Mouse (Mus musculus): Measurements from ENCODE around the gene Dhx29.
A peak's percentile ranks its signal among the peaks of the same experiment; 100 is the strongest.
"Not testable (repeated sequence)": the region's sequence is repeated elsewhere in the genome, so short reads cannot be mapped to it uniquely, and the experiment has no call there.

Dhx29 gene

DNA sequence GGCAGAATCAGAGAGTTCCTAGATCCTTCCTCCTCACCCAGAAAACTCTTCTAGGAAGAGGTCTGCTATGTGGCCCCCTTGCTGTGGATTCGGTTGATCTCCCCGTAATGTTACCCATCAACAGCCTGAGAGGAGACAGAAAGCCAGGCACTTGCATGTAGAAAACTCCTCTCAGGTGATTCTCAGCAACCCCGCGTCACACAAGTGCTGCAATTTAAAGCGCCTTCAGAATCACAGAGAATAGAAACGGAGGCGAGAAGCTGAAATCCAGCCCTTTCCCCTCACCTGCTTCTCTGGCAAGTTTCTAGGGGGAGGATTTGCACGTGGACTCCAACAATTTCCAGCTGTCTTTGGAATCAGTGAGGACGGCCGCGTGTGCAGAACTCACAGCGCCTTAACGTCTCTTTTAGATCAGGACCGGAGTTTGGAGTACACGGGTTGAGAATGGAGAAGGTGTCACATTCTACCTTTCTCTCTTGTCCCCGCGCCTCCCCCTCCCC is 59.2 kb downstream of the Dhx29 start:
- no peak for DNase-seq (ENCODE audit: low spot score in 2 of 2)

DNA sequence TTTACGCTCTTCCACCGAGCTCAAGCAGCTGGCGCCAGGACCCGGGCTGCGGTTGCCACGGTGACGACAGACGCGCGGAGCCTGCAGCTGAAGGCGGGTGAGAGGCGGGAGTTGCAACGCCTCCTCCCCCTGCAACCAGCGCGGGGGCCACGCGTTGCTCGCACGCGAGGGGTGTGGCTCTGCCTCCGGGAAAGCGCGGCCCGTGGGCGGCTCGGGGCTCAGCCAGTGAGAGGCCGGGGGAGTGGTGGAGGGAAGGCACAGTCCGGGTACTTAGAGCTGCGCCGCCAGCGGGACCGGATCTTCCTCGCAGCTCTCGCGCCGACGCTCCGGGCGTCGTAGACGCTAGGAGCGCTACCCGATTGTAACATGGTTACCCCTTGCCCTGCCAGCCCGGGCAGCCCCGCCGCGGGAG is 60.3 kb downstream of the Dhx29 start, which contains the start of gene Ccno:
Gene Ccno (plus strand): TSS at position 271 of the 412 bp plus-strand sequence.
- peak; percentile 80 to 86 for DNase-seq (ENCODE audit: low spot score in 2 of 2)

DNA sequence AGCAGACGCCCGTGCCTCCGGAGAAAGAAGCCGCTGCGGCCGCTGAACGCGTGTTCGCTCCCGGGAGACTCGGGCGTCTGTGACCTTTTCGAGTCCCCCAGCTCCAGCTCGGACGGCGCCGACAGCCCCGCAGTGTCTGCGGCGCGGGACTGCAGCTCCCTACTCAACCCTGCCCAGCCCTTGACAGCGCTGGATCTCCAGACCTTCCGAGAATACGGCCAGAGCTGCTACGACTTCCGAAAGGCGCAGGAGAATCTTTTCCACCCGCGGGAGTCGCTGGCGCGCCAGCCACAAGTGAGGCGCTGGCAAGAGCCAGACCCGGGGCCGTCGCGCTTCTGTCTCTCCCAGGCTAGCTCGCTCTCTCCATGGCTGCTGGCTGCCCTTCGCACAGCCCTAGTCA is 60.7 kb downstream of the Dhx29 start:
- DNase-seq (ENCODE audit: low spot score in 2 of 2) = no peak

DNA sequence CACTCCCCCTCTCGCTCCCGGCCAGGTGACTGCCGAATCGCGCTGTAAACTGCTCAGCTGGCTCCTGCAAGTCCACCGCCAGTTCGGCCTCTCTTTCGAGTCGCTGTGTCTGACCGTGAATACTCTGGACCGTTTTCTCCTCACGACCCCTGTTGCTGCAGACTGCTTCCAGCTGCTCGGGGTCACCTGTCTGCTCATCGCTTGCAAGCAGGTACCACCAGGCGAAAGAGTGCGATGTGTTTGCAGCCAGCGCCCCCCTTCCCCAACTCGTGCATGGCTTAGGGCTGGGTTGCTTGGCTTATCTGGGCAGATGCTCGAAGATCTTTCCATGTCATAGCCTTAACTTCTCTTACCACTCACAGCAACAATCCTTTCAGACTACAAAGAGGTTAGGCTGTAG is 61.6 kb downstream of the Dhx29 start:
- DNase-seq (ENCODE audit: low spot score in 2 of 2) = no peak

DNA sequence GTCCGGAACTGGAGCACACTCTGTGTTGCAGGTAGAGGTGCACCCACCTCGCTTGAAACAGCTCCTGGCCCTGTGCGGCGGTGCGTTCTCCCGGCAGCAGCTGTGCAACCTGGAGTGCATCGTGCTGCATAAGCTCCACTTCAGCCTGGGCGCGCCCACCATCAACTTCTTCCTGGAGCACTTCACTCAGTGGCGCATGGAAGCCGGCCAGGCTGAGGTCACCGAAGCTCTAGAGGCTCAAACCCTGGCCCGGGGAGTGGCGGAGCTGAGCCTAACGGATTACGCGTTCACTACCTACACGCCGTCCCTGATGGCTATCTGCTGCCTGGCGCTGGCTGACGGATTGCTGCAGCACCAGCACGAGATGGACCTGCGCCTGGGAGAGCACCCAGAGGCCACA is 62.3 kb downstream of the Dhx29 start:
- no peak for DNase-seq (ENCODE audit: low spot score in 2 of 2)

DNA sequence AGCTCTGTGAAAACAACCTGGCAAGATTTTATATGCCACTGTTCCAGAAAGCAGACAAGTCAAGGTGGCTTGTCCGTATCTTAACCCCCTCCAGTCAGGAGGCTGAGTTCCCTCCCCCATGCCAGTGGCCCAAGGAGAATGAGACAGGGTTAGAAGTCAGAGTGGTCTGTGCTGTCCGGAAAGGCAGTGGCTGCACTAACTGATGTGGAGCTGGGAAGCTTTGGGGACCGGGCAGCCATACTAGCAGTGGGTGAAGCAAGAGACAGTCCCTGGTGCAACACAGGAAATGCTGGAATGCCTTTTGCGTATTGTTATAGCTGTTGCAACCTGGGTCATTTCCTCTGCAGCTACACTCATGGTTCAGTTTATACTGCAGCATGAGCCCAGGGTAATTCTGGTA is 63.1 kb downstream of the Dhx29 start:
- DNase-seq (ENCODE audit: low spot score in 2 of 2) = no peak

DNA sequence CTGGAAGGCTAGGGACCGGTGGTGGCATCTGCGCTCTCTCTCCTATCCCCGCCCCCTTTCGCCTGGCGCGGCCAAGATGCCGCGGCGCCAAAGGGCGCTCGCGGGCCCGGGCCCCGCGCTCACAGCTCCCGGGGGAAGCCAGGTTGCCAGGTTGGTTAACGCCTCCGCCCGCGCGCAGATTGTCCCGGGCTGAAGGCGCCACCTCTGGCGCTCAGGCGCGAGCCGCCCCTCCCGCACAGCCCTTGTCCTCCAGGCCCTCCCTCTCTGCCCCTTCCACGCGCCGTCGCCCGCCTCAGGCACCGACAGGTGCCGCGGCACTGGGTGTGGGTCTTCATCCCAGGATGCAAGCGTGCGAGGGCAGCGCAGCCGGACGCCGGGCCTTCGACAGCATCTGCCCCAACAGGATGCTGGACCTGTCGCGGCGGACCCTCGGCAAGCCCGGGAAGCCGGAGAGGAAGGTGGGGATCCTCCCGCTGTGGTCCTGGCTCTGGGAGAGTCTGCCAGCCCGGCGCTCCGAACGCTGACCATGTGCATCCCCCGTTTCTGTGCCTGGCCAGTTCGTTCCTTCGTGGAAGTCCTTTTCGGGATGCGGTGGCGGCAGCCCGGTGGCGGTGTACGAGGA is 66.4 kb downstream of the Dhx29 start, which contains the start of gene Mcidas:
Gene Mcidas (plus strand): TSS at position 315 of the 622 bp plus-strand sequence.
- DNase-seq (ENCODE audit: low spot score in 2 of 2) = peak in 1 of 2 experiments; percentile 27

DNA sequence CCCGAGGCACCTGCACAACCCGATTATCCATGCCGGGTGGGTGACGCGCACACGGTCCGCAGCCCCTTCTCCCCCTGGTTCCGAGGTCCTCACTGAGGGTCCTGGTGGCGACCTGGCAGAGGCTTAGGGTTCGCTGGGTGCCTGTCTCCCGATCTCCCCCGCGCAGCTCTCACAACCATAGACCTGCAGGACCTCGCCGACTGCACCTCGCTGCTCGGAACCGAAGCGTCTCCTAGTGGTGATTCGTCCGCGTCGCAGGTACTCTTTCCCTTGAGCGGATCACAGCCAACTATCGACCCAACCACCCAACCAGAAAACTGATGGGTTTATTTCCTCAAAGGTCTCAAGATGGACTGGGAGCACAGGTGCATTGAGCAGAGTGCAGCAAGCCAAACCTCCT is 66.9 kb downstream of the Dhx29 start:
- DNase-seq (ENCODE audit: low spot score in 2 of 2) = peak in 1 of 2 experiments; percentile 67

DNA sequence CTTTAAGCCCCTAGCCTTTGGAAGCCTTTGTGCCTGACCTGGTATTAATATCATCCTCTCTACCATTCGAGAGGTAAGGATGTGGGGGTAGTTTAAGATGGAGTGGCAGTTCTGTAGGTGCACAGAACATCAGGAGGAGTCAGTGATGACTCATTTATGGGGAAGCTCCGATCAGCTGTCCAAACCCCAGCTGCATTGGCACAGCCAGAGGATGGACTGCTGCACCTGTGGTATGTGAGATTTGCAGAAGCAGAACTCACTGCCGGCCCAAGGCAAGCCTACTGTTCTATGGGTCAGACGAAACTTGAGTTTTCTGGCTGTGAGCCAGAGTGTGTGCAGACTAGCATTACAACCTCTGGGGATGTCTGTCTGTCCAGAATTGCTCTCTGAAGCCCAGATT is 69.2 kb downstream of the Dhx29 start:
- DNase-seq (ENCODE audit: low spot score in 2 of 2) = no peak

DNA sequence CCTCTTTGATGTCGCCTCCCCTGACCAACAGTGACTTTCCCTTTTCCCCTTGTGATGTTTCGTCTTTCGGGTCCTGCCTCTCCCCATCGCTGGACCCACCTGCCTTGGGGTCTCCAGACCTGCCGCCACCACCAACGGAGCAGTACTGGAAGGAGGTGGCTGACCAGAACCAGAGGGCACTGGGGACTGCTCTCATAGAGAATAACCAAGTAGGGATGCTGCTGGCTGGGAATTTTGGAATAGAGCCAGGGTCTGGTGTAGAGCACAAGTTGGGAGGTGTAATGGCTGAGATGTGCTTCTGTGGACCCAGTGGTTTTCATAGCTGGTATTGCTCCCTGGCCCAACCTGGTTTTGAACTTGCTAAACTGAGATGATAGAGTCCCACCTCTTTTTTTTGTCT is 70.1 kb downstream of the Dhx29 start:
- DNase-seq (ENCODE audit: low spot score in 2 of 2) = no peak

DNA sequence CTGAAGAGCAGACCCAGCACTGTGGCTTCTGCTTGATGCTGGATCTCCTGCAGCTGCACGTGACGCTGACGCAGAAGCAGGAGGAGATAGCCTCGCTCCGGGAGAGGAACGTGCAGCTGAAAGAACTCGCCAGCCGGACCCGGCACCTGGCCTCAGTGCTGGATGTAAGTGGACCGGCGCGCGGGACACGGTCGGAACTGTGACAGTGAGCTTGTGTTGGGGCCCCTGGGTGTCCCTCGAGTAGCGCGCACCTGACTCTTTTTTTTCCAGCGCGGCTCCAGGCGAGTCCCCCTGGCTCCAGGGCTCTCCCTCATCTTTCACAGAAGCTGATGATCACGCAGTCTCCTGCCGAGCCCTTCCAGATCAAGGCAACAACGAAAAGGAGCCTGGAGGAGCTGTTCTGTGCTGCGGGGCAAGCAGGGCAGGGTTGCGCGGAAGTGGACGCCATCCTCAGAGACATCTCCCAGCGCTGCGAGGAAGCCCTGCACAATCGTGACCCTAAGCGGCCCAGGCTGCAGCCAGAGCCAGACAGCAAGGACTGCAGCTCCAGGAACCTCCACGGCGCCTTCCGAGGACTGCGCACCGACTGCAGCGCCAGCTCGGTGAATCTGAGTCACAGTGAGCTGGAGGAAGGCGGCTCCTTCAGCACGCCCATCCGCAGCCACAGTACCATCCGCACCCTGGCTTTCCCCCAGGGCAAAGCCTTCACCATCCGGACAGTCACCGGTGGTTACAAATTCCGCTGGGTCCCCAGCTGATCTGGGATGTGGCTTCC is 71.4 kb downstream of the Dhx29 start:
- DNase-seq (ENCODE audit: low spot score in 2 of 2) = no peak

DNA sequence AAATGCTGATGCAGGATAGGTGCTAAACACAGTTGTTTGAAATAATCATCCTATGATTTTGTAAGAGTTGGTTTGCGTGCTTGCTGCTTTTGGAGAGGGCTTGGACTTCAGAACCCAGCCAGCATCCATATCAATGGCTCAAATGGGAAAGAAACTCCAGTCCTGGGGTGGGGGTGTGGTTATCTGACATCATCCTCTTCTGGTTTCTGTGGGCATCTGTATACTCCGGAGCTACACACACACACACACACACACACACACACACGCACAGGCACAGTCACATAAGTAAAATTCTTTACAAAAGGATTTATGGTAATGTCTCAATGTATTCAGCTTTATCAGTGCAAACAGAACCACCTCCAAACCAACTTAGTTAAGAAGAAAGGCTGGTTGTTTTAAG is 72.8 kb downstream of the Dhx29 start:
- no peak for DNase-seq (ENCODE audit: low spot score in 2 of 2)

DNA sequence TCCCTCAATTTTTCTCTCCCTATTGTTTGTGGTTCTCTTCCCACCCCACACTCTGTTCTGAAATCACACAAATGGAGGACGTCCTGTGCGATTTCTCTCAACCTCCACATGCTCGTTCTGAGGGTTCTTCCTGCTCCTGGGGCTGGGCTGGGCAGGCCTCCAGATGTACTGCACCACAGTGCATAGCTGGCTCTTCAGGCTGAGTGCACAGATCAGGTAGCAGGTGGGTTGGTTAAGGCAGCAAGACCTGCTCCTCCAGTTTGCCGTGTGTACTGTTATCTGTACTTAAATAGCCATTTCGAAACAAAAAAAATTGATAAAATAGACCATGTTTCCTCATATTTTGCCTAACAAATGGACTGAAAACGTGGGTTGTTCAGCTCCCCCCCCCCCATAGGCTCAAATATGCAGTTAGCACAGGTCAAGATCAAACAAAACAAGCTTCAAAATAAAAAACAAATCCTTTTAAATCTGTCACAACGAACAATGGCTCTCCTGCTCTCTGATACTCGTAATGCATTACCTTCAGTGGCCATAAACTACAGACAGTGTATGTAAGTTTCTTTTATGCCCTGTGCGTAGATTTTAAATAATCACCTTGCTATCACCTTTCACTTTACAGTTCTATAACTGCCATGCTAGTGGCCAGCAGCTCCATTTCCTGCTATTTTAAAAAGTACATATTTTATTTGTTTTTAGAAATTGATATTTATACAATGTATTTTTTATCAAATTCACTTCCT is 73.5 kb downstream of the Dhx29 start:
- no peak for DNase-seq (ENCODE audit: low spot score in 2 of 2)

DNA sequence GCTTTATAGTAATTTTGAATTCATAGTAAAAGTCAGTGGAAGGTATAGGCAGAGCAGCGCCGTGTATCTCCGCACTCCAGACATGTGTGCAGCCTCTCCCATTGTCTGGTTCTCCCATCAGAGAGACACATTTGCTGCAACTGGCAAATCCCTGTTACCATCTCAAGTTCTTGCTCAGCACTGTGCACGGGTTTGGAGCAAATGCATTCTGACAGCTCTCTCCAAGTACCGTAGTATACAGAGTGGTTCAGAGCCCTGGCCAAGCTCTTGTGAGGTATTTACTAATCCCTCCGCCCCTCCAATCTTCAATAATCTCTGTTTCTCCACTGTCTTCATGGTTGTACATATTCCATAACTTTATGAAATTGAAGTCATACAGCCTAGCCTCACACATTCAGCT is 85.4 kb downstream of the Dhx29 start:
- no peak for DNase-seq (ENCODE audit: low spot score in 2 of 2)

DNA sequence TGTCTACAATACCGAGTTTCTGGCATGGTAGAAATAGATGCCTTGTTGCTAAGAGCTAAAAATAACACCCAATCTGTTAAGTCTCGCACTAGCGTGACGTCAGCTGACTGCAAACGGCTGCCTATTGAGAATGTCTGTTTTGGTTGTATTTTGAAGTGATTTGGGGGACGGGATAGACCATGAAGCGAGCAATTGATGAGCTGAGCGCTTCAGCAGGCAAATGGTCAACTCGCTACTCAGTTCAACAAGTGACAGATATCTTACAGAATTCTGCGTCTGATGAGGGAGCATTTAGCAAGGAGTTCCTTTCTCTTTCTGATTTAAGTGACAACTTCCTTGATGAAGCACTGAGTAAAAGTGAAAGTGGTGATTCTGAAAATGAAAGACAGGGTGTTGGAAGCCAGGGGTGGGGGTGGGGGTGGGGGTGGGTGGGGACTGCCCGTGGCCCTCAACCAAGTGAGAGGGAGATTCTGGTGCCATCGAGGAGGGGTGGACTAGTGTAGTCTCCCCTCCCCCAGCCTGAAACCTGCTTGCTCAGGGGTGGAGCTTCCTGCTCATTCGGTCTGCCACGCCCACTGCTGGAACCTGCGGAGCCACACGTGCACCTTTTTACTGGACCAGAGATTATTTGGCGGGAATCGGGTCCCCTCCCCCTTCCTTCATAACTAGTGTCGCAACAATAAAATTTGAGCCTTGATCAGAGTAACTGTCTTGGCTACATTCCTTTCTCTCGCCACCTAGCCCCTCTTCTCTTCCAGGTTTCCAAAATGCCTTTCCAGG is 86.1 kb downstream of the Dhx29 start:
- not testable (repeated sequence) for DNase-seq (ENCODE audit: low spot score in 2 of 2)

Data from cerebellum, postnatal 4 days (tissue).